Mouse (Mus musculus): ENCODE data around the gene Tspan17. TPM values are rescaled to one million over a fixed set of nuclear protein-coding genes. Genes with fewer than 3 reads are reported as not detected.

The Tspan17 gene
- total RNA-seq (2021), result 30.1 and 39.5 TPM in 2 replicates
- long read RNA-seq, transcript Tspan17-201 (8 exons, 1,585 nt), result major isoform, 8 of 24 reads
- long read RNA-seq, partial matches to known transcripts, result 2 of 24 reads
- long read RNA-seq, other reads (novel, unspliced or antisense), result 14 of 24 reads

- peak; percentile 98 for DNase-seq
Observed at GRCm38 (mm10) chr13:54788740-54789560, at the start of gene Tspan17. TSS of gene Tspan17 (plus strand) at chr13:54789377.

DNA sequence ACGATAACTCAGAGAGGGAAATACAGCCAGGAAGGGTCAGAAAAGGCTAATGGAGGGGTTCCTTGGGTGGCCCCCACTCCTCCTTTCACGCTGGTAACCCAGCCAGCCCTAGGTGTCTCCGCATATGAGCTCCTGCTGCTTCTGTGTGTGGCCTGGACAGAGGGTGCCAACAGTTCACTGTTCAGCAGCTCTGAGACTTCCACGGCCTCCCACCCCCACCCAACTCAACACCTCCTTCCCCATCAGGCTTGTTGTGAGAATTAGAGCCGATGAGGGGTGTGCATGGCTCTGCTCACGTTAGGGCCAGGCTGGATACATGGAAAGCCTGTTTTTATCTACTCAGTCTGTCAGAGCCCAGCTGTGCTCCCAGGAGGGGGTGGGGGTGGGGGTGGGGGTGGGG is 43.1 kb upstream of the Tspan17 start:
- DNase-seq, result no peak

DNA sequence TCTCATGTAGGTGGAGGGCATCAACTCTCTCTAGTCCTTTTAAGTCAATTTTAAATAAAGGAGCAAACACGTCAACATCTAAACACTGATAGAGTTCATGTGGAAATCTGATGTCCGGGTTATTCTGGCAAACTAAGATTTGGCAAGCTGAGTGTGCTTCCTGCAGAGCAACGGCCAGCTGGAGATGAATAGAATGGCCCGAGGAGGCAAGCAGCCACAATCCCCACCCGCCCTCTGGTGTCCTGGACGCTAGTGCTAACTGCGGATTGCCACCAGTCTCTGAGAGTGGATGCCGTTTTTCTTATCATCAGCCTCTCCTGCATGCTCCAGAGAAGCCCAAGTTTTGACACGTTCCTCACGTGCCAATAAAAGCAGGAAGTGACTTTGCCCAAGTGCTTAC is 42.3 kb upstream of the Tspan17 start:
- DNase-seq, result no peak

GRCm38 (mm10) chr13:54748190-54748589 is 41.0 kb upstream of the Tspan17 start:
- no peak for DNase-seq

DNA sequence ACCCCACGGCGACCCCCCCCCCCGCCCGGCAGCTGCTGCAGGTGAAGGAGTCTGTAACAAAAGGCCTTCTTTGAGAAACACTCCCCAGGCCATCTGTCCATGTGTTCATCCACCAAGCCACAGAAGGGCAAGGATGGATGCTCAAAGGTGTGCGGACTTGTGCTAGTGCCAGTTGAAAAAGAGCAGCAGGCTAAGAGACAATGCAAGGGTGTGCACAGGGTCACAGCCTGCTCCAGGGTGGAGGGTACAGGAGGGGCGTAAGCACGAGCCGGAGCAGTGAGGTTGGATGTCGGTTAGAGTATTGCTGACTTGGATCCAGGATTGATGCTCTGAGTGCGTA is 40.5 kb upstream of the Tspan17 start:
- DNase-seq, result no peak

DNA sequence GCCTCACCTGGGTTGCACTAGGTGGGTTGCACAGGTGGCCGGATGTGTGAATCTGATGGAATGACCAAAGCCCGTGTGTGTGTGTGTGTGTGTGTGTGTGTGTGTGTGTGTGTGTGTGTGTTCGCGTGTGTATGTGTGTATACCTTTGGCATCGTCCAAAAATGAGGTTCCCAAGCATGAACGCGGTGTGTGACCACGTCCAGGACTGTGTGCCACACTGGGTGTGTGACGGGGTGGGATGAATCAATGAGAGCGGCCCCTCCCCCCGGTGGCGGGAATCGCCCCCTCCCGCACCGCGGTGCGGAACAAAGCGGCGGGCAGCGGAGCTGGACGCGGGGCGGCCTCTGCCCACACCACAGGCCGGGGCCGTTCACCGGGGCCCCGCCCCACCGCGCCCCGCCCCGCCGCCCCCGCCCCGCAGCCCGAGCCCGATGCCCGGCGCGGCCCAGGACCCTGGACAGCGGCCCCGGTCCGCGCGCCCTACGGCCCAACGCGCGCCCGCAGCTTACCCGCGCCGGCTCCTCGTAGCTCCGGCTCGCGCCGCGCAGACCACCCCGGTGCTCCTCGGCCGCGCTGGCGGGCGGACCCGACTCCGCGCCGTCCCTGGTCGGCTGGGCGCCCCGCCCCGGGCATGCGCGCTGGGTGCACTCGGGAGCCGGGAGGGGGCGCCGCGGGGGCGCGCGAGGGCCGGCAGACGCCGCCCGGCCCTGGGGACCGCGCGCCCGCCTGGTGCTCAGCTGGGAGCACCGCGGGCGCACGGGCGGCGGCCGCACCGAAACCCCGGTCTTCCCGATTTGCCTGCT is 39.9 kb upstream of the Tspan17 start:
- peak; percentile 51 for DNase-seq

- no peak for DNase-seq
Observed at GRCm38 (mm10) chr13:54749864-54750411, 39.2 kb upstream of the Tspan17 start, which contains the start of gene Gprin1. TSS of gene Gprin1 (minus strand) at chr13:54749874.

DNA sequence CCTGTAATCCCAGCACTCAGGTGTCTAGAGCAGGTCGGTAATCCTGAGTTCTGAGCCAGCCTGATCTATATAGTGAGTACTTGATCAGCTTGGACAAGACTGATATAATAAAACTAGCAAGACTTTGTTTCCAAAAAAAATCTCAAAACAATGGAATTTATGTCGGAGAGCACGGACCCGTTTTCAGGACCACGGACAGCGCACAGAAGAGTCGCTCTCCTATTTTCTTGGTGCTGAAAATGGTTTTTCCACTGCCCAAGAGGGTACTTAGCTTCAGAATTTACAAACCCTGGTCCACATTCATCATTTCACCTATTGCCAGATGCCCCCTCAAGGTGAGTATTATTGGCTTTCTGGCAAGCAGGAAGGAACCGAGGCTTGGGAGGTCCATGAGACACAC is 38.5 kb upstream of the Tspan17 start:
- peak; percentile 48 for DNase-seq

- DNase-seq, result no peak
Observed at GRCm38 (mm10) chr13:54752656-54753055, 36.5 kb upstream of the Tspan17 start.

DNA sequence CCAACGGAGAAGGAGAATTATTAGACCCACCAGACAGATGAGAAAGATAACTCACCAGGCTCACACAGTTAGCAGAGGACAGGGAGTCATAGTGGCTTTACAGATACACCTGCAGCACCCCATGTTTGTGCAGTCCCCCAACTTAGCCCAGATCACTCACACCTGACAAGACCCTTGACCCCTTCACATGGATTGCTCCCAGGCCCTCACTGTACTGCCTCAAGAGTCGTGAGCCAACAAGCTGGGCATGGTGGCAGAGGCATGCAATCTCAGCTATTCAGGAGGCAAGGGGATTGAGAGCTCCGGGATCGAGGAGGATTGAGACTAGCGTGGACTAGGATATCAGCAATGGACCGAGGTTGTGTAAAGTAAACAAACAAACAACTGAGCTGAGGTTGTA is 35.4 kb upstream of the Tspan17 start:
- no peak for DNase-seq

DNA sequence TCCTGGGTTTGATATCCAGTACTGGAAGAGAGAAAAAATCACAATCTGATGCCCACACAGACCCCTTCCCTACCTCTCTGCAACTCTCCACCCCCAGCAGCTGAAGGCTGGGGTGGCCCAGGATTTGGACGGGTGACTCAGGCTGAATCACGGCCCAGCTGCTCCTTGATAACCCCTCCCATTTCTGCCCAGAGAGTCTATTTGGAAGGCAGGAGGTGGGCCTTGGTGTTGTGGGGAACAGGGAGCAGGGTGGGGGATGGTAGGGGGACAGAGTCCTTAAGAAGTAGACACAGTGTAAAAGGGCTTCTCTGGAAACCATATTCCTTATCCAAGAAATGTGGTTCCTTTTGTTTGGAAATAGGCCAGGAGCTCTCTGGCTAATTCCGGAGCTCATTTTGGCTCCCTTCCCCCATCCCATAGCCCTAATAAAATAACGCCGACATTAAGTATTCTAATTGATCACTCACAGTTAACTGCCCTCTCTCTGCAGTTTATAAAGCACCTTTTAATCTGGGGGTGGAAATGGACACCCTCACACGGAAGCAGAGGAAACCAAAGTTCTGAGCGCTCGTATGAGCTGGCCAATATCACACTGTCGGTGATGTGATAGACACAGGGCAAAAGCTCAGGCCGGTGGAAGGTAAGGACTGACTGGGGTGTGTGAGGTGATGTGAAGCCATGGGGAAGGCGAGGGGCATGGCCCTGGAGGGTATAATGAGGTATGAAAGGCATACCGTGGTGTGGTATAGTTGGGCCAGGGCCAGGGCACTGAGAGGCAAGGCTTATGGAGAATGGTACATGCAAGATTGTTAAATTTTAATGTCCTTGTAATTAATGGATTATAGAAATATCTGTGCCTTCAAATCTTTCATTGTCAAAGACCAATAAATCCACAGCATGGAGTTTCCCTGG is 34.8 kb upstream of the Tspan17 start:
- no peak for DNase-seq

DNA sequence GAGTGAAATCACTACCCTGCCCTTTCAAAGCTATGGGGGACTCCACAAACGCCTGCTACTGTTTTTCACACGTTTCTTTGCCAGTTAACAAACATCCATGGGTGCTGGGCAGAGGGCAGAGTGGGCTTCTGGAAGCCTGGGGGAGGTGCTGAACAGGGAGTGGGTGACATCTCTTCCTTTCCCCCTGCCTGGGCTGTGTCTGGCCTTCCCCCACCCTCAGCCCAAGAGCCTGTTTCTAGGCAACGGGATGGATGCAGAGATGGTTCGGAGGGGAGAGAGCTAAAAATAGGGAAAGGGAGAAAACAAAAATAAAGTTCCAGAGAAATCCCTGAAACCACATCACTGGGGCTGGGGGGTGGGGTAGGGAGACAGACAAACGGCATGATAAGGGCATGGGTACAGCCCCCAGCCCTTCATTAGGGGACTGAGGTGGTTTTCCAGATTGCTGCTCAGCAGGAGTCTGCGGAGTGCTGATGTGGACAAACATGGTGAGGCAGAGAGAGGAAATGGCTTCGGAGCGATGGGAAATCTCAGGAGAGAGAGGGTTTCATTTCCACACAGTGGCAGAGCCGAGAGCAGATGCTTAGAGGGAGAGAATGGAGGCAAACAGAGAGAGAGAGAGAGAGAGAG is 33.9 kb upstream of the Tspan17 start:
- DNase-seq, result no peak

DNA sequence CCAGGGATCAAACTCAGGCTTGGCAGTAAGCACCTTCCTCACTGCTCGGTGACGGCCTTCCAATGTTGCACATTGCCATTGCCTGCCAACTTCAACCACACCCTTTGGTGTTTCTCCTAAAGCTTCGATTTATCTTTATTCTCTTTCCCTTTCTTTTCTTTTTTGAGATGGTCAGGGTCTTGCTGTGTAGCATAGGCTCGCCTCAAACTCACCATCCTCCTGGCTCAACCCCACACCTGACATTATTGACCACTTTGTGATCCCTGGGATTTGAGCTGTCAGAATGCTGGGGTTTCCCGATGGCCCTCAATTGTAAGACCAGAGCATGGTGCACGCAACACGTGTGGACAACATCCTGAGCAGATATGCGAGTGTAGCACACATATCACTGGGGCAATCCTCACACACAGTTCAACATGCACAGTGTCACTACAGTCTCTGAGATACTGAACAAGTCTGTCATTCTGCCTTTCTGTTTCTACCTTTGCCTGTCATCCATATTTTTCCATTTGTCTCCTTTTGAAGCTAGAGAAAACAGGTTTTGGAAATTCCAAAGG is 32.9 kb upstream of the Tspan17 start:
- DNase-seq, result no peak

- DNase-seq, result no peak
Observed at GRCm38 (mm10) chr13:54757093-54757830, 31.9 kb upstream of the Tspan17 start.

GRCm38 (mm10) chr13:54758045-54758755 is 31.0 kb upstream of the Tspan17 start:
- peak; percentile 82 for DNase-seq

DNA sequence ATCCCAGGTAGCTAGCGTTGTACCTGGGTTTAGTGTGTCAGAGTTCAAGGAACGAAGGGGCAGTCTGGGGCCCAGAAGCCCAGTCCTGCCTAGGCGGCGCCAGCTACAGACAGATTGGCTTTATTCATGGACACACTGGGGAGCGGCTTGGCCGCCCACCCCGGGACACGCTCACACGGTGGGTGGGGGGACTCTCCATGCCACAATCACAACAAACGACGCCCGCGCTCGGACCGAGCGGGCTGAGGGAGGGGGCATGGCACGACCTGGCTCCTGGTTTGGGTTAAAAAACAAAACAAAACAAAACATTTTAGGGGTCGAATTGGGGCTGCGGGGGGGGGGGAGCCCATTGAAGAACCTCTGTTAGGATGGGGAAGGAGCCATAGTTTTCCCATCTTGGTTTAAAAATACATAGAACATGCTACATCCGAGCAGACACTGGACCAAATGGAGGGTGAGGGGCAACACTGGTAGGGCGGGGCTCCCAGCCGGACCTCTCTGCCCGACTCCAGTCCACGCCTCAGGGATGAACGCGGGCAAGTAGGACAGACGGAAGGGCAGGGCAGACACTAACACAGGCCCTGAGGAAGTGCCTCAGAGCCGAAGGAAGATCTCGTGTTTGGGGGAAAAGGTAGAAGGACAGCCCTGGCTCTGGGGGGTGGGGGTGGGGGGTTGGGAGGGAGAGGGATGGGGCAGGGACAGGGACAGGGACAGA is 30.3 kb upstream of the Tspan17 start:
- DNase-seq, result no peak

DNA sequence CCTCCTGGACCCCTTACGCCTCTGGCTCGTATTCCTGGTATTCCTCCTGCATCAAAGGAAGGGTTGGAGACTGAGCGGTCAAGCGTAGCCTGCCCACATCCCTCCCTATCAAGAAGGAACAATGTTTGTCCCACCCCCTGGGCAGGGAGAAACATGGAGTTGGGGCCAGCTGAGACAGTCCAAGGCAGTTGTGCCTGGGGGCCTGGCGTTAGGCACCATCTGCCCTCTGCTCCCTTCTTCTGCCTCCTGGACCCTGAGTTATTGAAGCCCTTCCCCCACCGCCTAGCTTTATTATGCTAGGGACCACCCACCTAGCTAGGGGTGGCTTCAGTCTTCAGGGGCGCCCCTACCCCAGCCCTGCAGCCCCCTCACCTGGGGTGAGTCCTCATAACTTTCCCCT is 29.7 kb upstream of the Tspan17 start:
- DNase-seq, result no peak

DNA sequence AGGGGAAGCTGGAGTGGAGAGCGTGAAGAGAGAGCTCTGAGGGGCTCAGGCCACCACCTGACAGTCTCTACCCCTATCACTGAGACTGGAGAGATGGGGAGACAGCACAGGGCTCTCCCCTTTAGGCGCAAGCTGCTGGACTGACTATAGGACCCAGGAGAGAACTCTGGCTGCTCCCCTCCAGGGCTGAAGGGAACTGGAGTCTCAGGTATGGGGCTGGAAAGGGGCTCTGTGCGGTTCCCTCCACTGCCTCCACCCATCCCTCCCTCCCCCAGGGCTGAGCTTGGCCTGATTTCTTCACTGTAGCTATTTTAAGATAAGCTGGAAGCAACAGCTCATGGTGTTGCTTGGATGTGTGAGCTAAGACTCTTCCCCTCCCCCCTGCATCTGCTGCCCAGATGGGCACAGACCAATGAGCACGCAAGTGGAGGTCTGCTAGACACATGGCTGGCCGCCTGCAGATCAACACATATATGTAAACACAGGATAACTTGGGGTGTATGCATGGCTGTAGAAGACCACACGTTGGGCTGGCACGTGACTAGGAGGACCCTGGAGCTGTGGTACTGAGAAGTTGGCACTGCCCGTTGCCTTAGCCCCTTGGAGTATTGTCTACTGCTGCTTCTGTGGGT is 28.9 kb upstream of the Tspan17 start:
- DNase-seq, result no peak

Data from adrenal gland, postnatal 25 days (tissue).